22 mouse cellular contexts compared by ENCODE assay signal in the genomic region with DNA sequence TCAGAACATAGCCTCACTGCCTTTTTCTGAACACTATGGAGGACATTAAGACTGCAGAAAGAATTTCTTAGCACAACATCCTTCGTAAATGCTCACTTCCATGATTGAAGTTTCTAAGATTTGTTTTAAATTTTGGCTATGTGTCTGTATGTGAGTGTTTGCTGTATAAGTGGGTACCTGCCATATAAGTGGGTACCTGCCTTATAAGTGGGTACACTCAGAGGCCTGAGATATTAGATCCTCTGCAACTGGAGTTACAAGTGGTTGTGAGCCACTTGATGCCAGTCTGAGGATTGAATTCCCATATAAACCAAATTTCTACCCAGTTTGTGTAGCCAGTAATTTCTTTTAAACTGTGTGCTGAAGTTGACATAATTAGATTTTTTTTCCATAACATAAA.
DNase-seq lines count a peak whose midpoint lies in the region; ATAC-seq and TF ChIP-seq lines count a peak whose summit lies in the region.
"Had no signal": no experiment of that assay in that cellular context is flagged by ENCODE, and none has a peak within 500 bp of the region (broad histone marks: within the 10 kb centered on the region; RNA-seq: fewer than 3 reads in every experiment).

No protein-coding gene starts in this region.

- WGBS in lung, embryonic 14.5 days = 67% methylated on average over 1 of the region's 1 CpGs
- WGBS in lung, embryonic 16.5 days = 59% methylated on average over 1 of the region's 1 CpGs

- no peak for ATAC-seq in lung, embryonic 14.5 days (ENCODE audit: insufficient read depth)
- ATAC-seq in lung, embryonic 16.5 days (ENCODE audit: low read depth) = peak; percentile 64; the same call in 1 of the 2 replicates
- ATAC-seq: activated CD4-positive, CD25-positive, alpha-beta regulatory T cell, adult 4 months; CD4-positive, CD25-positive, alpha-beta regulatory T cell, adult 4 months; forebrain, embryonic 13.5 days; forebrain, embryonic 15.5 days; Patski had no signal

- DNase-seq in lung, embryonic 14.5 days = no peak
- no peak for DNase-seq in lung, postnatal 25 days (ENCODE audit: low spot score)
- no peak for DNase-seq in lung, adult 18-20 months
- DNase-seq in lung, postnatal 36 days = peak; percentile 23
- no peak for DNase-seq in lung, postnatal 10 days
- DNase-seq: adrenal gland, adult 8-10 months; adrenal gland, postnatal 14 days; adrenal gland, postnatal 36 days; B cell, adult 2 months; cerebellum, adult 11-12 months; cerebellum, adult 2 months; cerebellum, adult 9-10 months; cerebellum, postnatal 25 days had no signal

- H3K4me3 ChIP-seq in lung, embryonic 14.5 days (ENCODE audit: low read depth, low read length) = no peak overlapping the region
- H3K4me3 ChIP-seq in lung, embryonic 16.5 days (ENCODE audit: low read length) = no peak overlapping the region
- H3K4me3 ChIP-seq: embryonic facial prominence, embryonic 10.5 days; embryonic facial prominence, embryonic 12.5 days; forebrain, embryonic 13.5 days; forebrain, embryonic 15.5 days had no signal

- H3K9ac ChIP-seq in lung, embryonic 14.5 days = no peak overlapping the region
- H3K9ac ChIP-seq in lung, embryonic 16.5 days (ENCODE audit: low read length) = no peak overlapping the region
- H3K9ac ChIP-seq: embryonic facial prominence, embryonic 12.5 days; forebrain, embryonic 13.5 days; forebrain, embryonic 15.5 days had no signal

- no peaks in the 10 kb centered on the region for H3K36me3 ChIP-seq in lung, embryonic 14.5 days (ENCODE audit: insufficient read depth)
- H3K36me3 ChIP-seq in lung, embryonic 16.5 days (ENCODE audit: control insufficient read depth, insufficient read depth, low read length) = no peaks in the 10 kb centered on the region
- H3K36me3 ChIP-seq: embryonic facial prominence, embryonic 10.5 days; embryonic facial prominence, embryonic 12.5 days; forebrain, embryonic 15.5 days; G1E had no signal

- TF ChIP-seq CTCF in lung, embryonic 14.5 days (IDR thresholded peaks at IDR 0.05; ENCODE audit: low read depth) = no peak

- H3K27me3 ChIP-seq in lung, embryonic 14.5 days (ENCODE audit: insufficient read depth, low read length) = no peaks in the 10 kb centered on the region
- H3K27me3 ChIP-seq in lung, embryonic 16.5 days (ENCODE audit: control insufficient read depth, insufficient read depth, low read depth, low read length) = no peaks in the 10 kb centered on the region
- H3K27me3 ChIP-seq: embryonic facial prominence, embryonic 12.5 days; forebrain, embryonic 15.5 days; Patski had no signal

- H3K9me3 ChIP-seq in lung, embryonic 14.5 days (ENCODE audit: low read depth, low read length) = no peaks in the 10 kb centered on the region
- H3K9me3 ChIP-seq in lung, embryonic 16.5 days (ENCODE audit: control insufficient read depth, low read length) = no peaks in the 10 kb centered on the region
- H3K9me3 ChIP-seq: embryonic facial prominence, embryonic 10.5 days; embryonic facial prominence, embryonic 12.5 days; forebrain, embryonic 13.5 days; forebrain, embryonic 15.5 days had no signal

- H3K4me1 ChIP-seq in lung, embryonic 14.5 days (ENCODE audit: insufficient read depth) = no peaks in the 10 kb centered on the region; the same call in 1 of the 2 replicates
- H3K4me1 ChIP-seq in lung, embryonic 16.5 days (replicated peaks; ENCODE audit: control insufficient read depth, insufficient read depth, low read length) = peaks cover 8% of the 10 kb centered on the region
- H3K4me1 ChIP-seq: embryonic facial prominence, embryonic 10.5 days; embryonic facial prominence, embryonic 12.5 days; forebrain, embryonic 13.5 days; forebrain, embryonic 15.5 days had no signal

- H3K27ac ChIP-seq in lung, embryonic 14.5 days (ENCODE audit: low read depth) = 0 out of 2 replicates have a peak overlapping the region, but pooled peaks have one; percentile 4
- peak overlapping the region; percentile 59 for H3K27ac ChIP-seq in lung, embryonic 16.5 days (ENCODE audit: low read length)
- H3K27ac ChIP-seq: embryonic facial prominence, embryonic 10.5 days; embryonic facial prominence, embryonic 12.5 days; forebrain, embryonic 13.5 days; forebrain, embryonic 15.5 days had no signal

- H3K4me2 ChIP-seq in lung, embryonic 14.5 days = no peak overlapping the region
- no peak overlapping the region for H3K4me2 ChIP-seq in lung, embryonic 16.5 days (ENCODE audit: low read depth, low read length)
- H3K4me2 ChIP-seq: embryonic facial prominence, embryonic 12.5 days; forebrain, embryonic 13.5 days; forebrain, embryonic 15.5 days had no signal
